Mouse (Mus musculus) ES-E14 (cell line): ENCODE data around the gene 4930449I24Rik. TPM values are rescaled to one million over a fixed set of nuclear protein-coding genes. Genes with fewer than 3 reads are reported as not detected.
"Not testable (repeated sequence)": the region's sequence is repeated elsewhere in the genome, so short reads cannot be mapped to it uniquely, and the experiment has no call there.

Experiments
- DNase-seq: peaks from one replicate; pipeline ENCODE4 v3.0.0-alpha.2; 2013; ENCODE audit warnings: low read depth, low spot score
- H3K27ac ChIP-seq: 2 replicates; pipeline ENCODE4 v1.5.1; 2012; ENCODE audit warnings: low read depth, mild to moderate bottlenecking, low read length, moderate library complexity, mixed read lengths; ENCODE audit not compliant: poor library complexity, insufficient read depth, severe bottlenecking
- H3K36me3 ChIP-seq: 2 replicates; pipeline ENCODE4 v1.6.1; 2012; ENCODE audit warnings: mild to moderate bottlenecking, low read length, moderate library complexity, mixed read lengths; ENCODE audit not compliant: control insufficient read depth, poor library complexity, insufficient read depth, severe bottlenecking
- H3K4me1 ChIP-seq, 2 experiments: fragments of 150-350 bp in 1 of 2; sonication (generic) in 1 of 2; 2 replicates each; pipeline ENCODE4 v1.6.1; 2012; ENCODE audit warnings: low read length in 2 of 2, mild to moderate bottlenecking in 1 of 2, mixed read lengths in 1 of 2; ENCODE audit not compliant: control insufficient read depth in 2 of 2, insufficient read depth in 2 of 2, poor library complexity in 1 of 2
- H3K4me3 ChIP-seq, 2 experiments: fragments of 150-350 bp in 1 of 2; sonication (generic) in 1 of 2; 2 replicates each; pipeline ENCODE4 v1.5.1; 2012; ENCODE audit warnings: low read length in 2 of 2, low read depth in 1 of 2, mild to moderate bottlenecking in 1 of 2, mixed read lengths in 1 of 2; ENCODE audit not compliant: insufficient read depth in 1 of 2, poor library complexity in 1 of 2, severe bottlenecking in 1 of 2
- H3K9ac ChIP-seq: 2 replicates; pipeline ENCODE4 v1.6.1; 2012; ENCODE audit warnings: low read depth, mild to moderate bottlenecking, low read length, mixed read lengths; ENCODE audit not compliant: poor library complexity, insufficient read depth, severe bottlenecking
- H3K9me3 ChIP-seq: fragments of 150-350 bp; sonication (generic); 2 replicates; pipeline ENCODE4 v1.6.1; 2012; ENCODE audit warnings: low read depth, mild to moderate bottlenecking, low read length; ENCODE audit not compliant: control insufficient read depth, insufficient read depth
- CHD2 ChIP-seq: IDR thresholded peaks from 2 replicates; pipeline ENCODE4 v1.6.1; 2014; ENCODE audit warnings: mild to moderate bottlenecking, low read depth, low read length, inconsistent platforms
- HCFC1 ChIP-seq: IDR thresholded peaks from 2 replicates; pipeline ENCODE4 v1.6.1; 2012; ENCODE audit warnings: low read length, inconsistent platforms, borderline replicate concordance; ENCODE audit not compliant: insufficient read depth
- MAFK ChIP-seq: IDR thresholded peaks from 2 replicates; pipeline ENCODE4 v1.6.1; 2014; ENCODE audit warnings: mild to moderate bottlenecking, low read depth, low read length, inconsistent platforms; ENCODE audit not compliant: insufficient read depth
- ZC3H11A ChIP-seq: IDR thresholded peaks from 2 replicates; pipeline ENCODE4 v1.6.1; 2012; ENCODE audit warnings: low read depth, mild to moderate bottlenecking, inconsistent platforms, low read length, borderline replicate concordance
- ZNF384 ChIP-seq: IDR thresholded peaks from 2 replicates; pipeline ENCODE4 v1.6.1; 2012; ENCODE audit warnings: low read depth, low read length, inconsistent platforms
- in situ Hi-C, 2 experiments: fragments of 600-800 bp; cut with MboI; formaldehyde crosslinking; loops; one replicate each; pipeline ENCODE4 v1.15.1; 2025; ENCODE audit warnings: low sequenced_read_pairs in 2 of 2, inconsistent platforms in 1 of 2; ENCODE audit not compliant: unreplicated experiment in 2 of 2
- total RNA-seq: library from RNA; depleted of rRNA; stranded (reverse); fragments of 300-350 nt; gene quantifications from 2 replicates; pipeline ENCODE4 v1.2.3, GENCODE M21; 2012

The 4930449I24Rik gene
- total RNA-seq, 1 experiment = not detected

DNA sequence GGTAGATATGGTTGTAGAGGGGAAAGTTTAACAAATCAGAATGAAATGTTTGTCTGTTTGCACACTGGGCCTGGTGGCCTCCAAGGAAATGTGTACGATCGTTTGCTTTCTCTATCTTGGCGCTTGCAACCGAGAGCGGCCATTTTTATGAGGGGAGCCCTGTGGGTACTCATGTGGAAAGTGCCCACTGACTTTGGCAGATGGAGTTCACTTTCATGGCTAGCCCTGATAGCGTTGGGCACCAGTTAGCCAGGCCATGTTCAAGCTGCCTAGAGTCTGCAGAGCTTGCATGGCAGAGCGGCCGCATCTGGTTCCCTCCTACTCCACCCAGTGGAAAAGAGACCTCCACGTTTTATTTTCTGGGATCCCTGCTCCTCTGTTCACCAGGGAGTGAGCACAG is 31.4 kb upstream of the 4930449I24Rik start:
- Histone ChIP-seq H3K27ac (no peak overlapping the region), H3K9ac (no peak overlapping the region), H3K4me3 (no peak overlapping the region), H3K4me1 (no peaks in the 10 kb centered on the region), H3K9me3 (no peaks in the 10 kb centered on the region), H3K36me3 (peaks cover 23% of the 10 kb centered on the region)
- TF ChIP-seq ZC3H11A (no peak), CHD2 (no peak)
- in situ Hi-C loops = no loop called here
- no peak for DNase-seq

DNA sequence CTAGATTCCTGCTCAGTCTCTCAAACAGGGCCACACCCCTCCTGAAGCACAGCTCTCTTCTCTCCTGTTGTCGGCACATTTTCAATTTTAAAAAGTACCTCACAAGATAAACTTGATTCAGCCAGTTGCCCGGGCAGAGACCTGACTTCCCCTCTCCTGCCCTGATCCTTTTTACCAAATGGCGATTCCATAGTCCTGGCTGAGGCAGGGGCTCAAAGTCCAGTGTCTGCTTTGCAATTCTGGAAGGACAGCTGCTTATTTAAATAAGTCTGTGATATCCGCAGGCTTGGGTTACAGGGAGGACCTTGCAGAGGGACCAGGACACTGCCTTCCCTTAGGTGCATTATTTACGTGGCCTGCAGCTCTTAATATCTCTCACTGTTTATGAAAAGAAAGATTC is 30.9 kb upstream of the 4930449I24Rik start:
- H3K4me3 ChIP-seq = no peak overlapping the region
- H3K4me1 ChIP-seq = no peaks in the 10 kb centered on the region
- in situ Hi-C loops = no loop called here
- no peaks in the 10 kb centered on the region for H3K9me3 ChIP-seq
- TF ChIP-seq ZC3H11A (no peak), CHD2 (no peak), HCFC1 (no peak)
- DNase-seq = no peak
- no peak overlapping the region for H3K27ac ChIP-seq
- H3K36me3 ChIP-seq = peaks cover 21% of the 10 kb centered on the region
- H3K9ac ChIP-seq = no peak overlapping the region

GRCm38 (mm10) chr5:146471821-146472220 is 30.4 kb upstream of the 4930449I24Rik start:
- Histone ChIP-seq H3K36me3 (peaks cover 19% of the 10 kb centered on the region), H3K9ac (no peak overlapping the region), H3K4me3 (no peak overlapping the region), H3K9me3 (no peaks in the 10 kb centered on the region), H3K4me1 (no peaks in the 10 kb centered on the region), H3K27ac (no peak overlapping the region)
- TF ChIP-seq MAFK (no peak), CHD2 (no peak), ZC3H11A (no peak), ZNF384 (no peak)
- DNase-seq = no peak
- in situ Hi-C loops = no loop called here

GRCm38 (mm10) chr5:146479564-146479963 is 22.6 kb upstream of the 4930449I24Rik start:
- H3K36me3 ChIP-seq, H3K9me3 ChIP-seq, H3K27ac ChIP-seq, H3K4me3 ChIP-seq, H3K4me1 ChIP-seq, H3K9ac ChIP-seq, DNase-seq: not testable (repeated sequence)
- in situ Hi-C loops = loop anchor here (5.0 to 25.0 kb wide), 3 partner anchors 92 to 292 kb away; partner anchors contain the start of genes 1700001J03Rik (in 2 of the 2) and Wasf3 (in 1 of the 2)

DNA sequence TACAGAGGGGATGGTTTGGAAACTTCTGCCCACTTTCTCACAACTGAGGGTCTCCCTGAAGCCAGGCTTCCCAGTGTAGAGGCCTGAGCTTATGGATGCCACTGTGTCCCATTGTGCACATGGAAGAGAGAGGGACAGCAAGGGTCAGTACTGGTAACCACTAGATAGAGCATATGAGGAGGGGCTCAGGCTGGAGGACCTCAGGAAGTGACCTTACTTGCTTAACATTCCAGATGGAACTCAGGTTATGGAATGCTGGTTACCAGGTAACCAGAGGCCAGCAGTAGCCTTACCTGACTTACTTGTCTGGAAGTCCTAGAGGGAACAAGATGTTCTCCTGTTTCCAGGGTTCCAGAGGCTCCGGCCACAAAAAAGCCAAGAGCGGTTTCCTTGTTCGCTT is 20.5 kb upstream of the 4930449I24Rik start, which contains the start of gene Gm6408:
TSS of gene Gm6408 (plus strand) at position 301 of the 400 bp plus-strand sequence.
- not testable (repeated sequence) for H3K4me1 ChIP-seq, H3K9me3 ChIP-seq, H3K36me3 ChIP-seq, H3K27ac ChIP-seq, DNase-seq, H3K4me3 ChIP-seq, H3K9ac ChIP-seq
- in situ Hi-C loops = loop anchor here (25.0 kb wide), 2 partner anchors 94 to 294 kb away; partner anchors contain the start of genes 1700001J03Rik (in 2 of the 2) and Wasf3 (in 1 of the 2)

GRCm38 (mm10) chr5:146488959-146489358 is 13.2 kb upstream of the 4930449I24Rik start:
- H3K4me3 ChIP-seq, H3K9ac ChIP-seq: not testable (repeated sequence)
- in situ Hi-C loops = loop anchor here (25.0 kb wide), 2 partner anchors 102 to 302 kb away; partner anchors contain the start of genes 1700001J03Rik (in 2 of the 2) and Wasf3 (in 1 of the 2)

DNA sequence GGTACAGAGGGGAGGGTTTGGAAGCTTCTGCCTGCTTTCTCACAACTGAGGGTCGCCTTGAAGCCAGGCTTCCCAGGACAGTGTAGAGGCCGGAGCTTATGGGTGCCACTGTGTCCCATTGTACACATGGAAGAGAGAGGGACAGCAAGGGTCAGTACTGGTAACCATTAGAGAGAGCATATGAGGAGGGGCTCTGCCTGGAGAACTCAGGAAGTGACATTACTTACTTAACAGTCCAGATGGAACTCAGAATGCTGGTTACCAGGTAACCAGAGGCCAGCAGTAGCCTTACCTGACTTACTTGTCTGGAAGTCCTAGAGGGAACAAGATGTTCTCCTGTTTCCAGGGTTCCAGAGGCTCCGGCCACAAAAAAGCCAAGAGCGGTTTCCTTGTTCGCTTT is 11.1 kb upstream of the 4930449I24Rik start, which contains the start of gene Gm6370:
TSS of gene Gm6370 (plus strand) at position 301 of the 400 bp plus-strand sequence.
- not testable (repeated sequence) for H3K9ac ChIP-seq, H3K36me3 ChIP-seq, H3K27ac ChIP-seq, H3K4me3 ChIP-seq, H3K4me1 ChIP-seq, H3K9me3 ChIP-seq, DNase-seq
- in situ Hi-C loops = loop anchor here (25.0 kb wide), 2 partner anchors 104 to 304 kb away; partner anchors contain the start of genes 1700001J03Rik (in 2 of the 2) and Wasf3 (in 1 of the 2)

More at GRCm38 (mm10) chr5:146488959-146489358, 13.2 kb upstream of the 4930449I24Rik start:
- not testable (repeated sequence) for DNase-seq, H3K9me3 ChIP-seq, H3K4me1 ChIP-seq, H3K36me3 ChIP-seq, H3K27ac ChIP-seq
